Mouse (Mus musculus) gonadal fat pad, adult 2 months (tissue): ENCODE measurements around the gene Ccdc88b. TPM values are rescaled to one million over a fixed set of nuclear protein-coding genes. Genes with fewer than 3 reads are reported as not detected.

Experiments used
- DNase-seq: peaks from one replicate; pipeline ENCODE4 v3.0.0-alpha.2; 2012; ENCODE audit warnings: low read depth
- polyA plus RNA-seq: library from polyadenylated mRNA; depleted of rRNA; stranded (reverse); fragments of >200 nt; gene quantifications from 2 replicates; pipeline ENCODE4 v1.2.3, GENCODE M21; 2012

Gene Ccdc88b
- polyA plus RNA-seq, 1 experiment = 2.9 TPM

- DNase-seq = no peak
Measured at GRCm38 (mm10) chr19:6857003-6857360, 1.0 kb downstream of the Ccdc88b start.

- DNase-seq = no peak
Measured at GRCm38 (mm10) chr19:6856281-6857002, 1.6 kb downstream of the Ccdc88b start.

- DNase-seq = no peak
Measured at GRCm38 (mm10) chr19:6855225-6856031, 2.6 kb downstream of the Ccdc88b start.

- no peak for DNase-seq
Measured at GRCm38 (mm10) chr19:6854658-6855057, 3.4 kb downstream of the Ccdc88b start.

GRCm38 (mm10) chr19:6853903-6854302 lies 4.1 kb downstream of the Ccdc88b start:
- DNase-seq = no peak

- DNase-seq = no peak
Measured at GRCm38 (mm10) chr19:6852393-6853305, 5.4 kb downstream of the Ccdc88b start.

GRCm38 (mm10) chr19:6851497-6851896 lies 6.5 kb downstream of the Ccdc88b start:
- DNase-seq = no peak

- DNase-seq = no peak
Measured at GRCm38 (mm10) chr19:6849506-6850068, 8.4 kb downstream of the Ccdc88b start.

GRCm38 (mm10) chr19:6847841-6848517 lies 10.0 kb downstream of the Ccdc88b start:
- no peak for DNase-seq

GRCm38 (mm10) chr19:6846050-6846449 lies 12.0 kb downstream of the Ccdc88b start:
- no peak for DNase-seq

- DNase-seq = no peak
Measured at GRCm38 (mm10) chr19:6842353-6842752, 15.7 kb downstream of the Ccdc88b start.

- DNase-seq = no peak
Measured at GRCm38 (mm10) chr19:6841292-6841597, 16.8 kb downstream of the Ccdc88b start.

- DNase-seq = no peak
Measured at GRCm38 (mm10) chr19:6840475-6841291, 17.3 kb downstream of the Ccdc88b start, which contains the start of gene Rps6ka4. Gene Rps6ka4 (minus strand): TSS chr19:6840636.

GRCm38 (mm10) chr19:6839615-6840474 lies 18.2 kb downstream of the Ccdc88b start:
- DNase-seq = no peak

GRCm38 (mm10) chr19:6832363-6832762 lies 25.6 kb downstream of the Ccdc88b start:
- no peak for DNase-seq

GRCm38 (mm10) chr19:6831331-6831730 lies 26.7 kb downstream of the Ccdc88b start:
- no peak for DNase-seq

GRCm38 (mm10) chr19:6830556-6831316 lies 27.3 kb downstream of the Ccdc88b start:
- no peak for DNase-seq

GRCm38 (mm10) chr19:6829870-6830555 lies 28.0 kb downstream of the Ccdc88b start:
- DNase-seq = no peak
